Mouse (Mus musculus) hindbrain, embryonic 10.5 days (tissue): ENCODE data around the gene Ttll5. TPM values are rescaled to one million over a fixed set of nuclear protein-coding genes. Genes with fewer than 3 reads are reported as not detected.

ENCODE experiments used
- DNase-seq: peaks from one replicate; pipeline ENCODE4 v3.0.0-alpha.2; 2017; ENCODE audit warnings: low spot score
- H3K27ac ChIP-seq: fragments of 300-500 bp; sonication (generic); 2 replicates; pipeline ENCODE4 v1.5.1; 2016; ENCODE audit warnings: mild to moderate bottlenecking, moderate library complexity
- H3K27me3 ChIP-seq: fragments of 300-500 bp; sonication (generic); 2 replicates; pipeline ENCODE4 v1.6.1; 2016; ENCODE audit warnings: mild to moderate bottlenecking; ENCODE audit not compliant: poor library complexity, insufficient read depth, severe bottlenecking
- H3K36me3 ChIP-seq: fragments of 300-500 bp; sonication (generic); 2 replicates; pipeline ENCODE4 v1.6.1; 2016; ENCODE audit warnings: mild to moderate bottlenecking, moderate library complexity
- H3K4me1 ChIP-seq: fragments of 300-500 bp; sonication (generic); replicated peaks from 2 replicates; pipeline ENCODE4 v1.6.1; 2016; ENCODE audit warnings: mild to moderate bottlenecking
- H3K4me3 ChIP-seq: fragments of 300-500 bp; sonication (generic); 2 replicates; pipeline ENCODE4 v1.5.1; 2016; ENCODE audit warnings: mild to moderate bottlenecking, moderate library complexity
- H3K9me3 ChIP-seq: fragments of 300-500 bp; sonication (generic); 2 replicates; pipeline ENCODE4 v1.6.1; 2016; ENCODE audit warnings: mild to moderate bottlenecking, moderate library complexity
- WGBS: fragments of 180-500 bp; shearing (Covaris S2); methylation state at CpG from one replicate; pipeline ENCODE4 v1.1.7; 2016; 5-methylcytosine and 5-hydroxymethylcytosine counted together
- polyA plus RNA-seq: library from polyadenylated mRNA; unstranded; fragments of >200 nt; fragmentation: Nextera tagmentation; extraction: Ambion mirVana; gene quantifications from 2 replicates; pipeline ENCODE4 v1.2.1, GENCODE M21; 2016

The Ttll5 gene
- polyA plus RNA-seq, 1 experiment from 2014 or later: 18.3 TPM

DNA sequence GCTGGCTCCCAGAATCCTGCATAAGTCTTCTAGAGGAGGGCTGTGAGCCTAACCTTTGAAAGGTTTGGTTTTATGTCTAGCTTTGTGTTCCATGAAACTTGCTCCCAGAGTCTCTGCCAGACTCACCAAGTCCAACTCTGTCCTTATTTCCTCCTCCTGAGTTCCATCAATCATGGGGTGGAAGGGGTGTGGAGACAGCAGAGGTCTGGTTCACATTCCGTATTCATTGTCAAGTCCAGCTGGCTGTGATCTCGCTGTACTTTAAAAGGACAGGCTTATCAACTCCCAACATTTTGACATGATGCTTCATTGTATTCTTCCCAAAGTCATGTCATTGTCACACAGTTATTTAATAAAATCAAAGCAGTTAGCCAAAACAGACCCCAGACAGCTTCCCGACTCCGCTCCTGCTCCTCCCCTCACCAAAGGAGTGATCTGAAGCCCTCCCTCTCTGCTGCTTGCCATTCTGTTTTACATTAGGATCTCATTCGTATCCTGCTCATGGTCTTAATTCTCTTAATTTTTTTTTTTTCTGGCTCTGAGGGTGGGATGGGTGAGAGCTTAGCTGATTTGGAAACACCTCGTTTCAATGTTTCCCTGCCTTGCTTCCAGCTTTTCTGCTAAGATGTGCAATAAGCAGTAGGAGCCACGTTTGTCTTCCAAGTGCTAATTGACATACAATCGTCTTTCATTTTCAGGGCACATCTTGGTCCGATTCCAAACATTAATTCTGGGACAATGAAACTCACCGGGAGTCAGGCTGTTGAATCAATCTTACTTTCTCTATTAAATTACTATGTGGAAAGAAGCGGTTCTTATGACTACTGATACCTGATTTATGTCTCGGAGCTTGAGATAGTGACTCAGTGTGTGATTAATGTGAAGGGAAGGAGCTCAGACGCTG lies 162.3 kb downstream of the Ttll5 start:
- DNase-seq: no peak

DNA sequence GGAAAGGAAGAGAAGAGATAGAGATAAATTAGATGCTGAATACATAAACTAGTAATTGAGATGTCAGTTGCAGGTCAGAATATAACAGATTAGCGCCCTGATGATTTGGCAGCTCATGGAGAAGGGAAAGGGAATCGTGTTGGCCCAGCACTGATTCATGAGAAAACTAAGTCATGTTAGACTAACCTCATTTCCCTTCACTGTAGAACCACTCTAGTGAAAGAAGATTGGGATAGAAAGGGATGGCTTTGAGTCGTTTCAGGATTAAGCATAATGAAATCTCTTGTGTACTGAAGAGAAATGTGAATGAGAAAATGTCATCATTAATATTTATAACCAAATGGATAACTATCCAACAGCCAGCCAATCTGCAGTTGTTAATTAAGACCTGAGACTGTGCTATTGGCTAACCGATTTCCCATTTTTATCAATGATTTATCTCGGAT lies 163.0 kb downstream of the Ttll5 start:
- no peaks in the 10 kb centered on the region for H3K27me3 ChIP-seq
- no peaks in the 10 kb centered on the region for H3K9me3 ChIP-seq
- peaks cover 10% of the 10 kb centered on the region; the same call in 1 of the 2 replicates for H3K4me1 ChIP-seq
- H3K36me3 ChIP-seq: no peaks in the 10 kb centered on the region
- H3K4me3 ChIP-seq: no peak overlapping the region
- H3K27ac ChIP-seq: no peak overlapping the region
- no peak for DNase-seq
- WGBS: 88% methylated on average over 5 of the region's 5 CpGs

More for the DNA sequence above, 162.3 kb downstream of the Ttll5 start:
- Histone ChIP-seq H3K27ac (no peak overlapping the region), H3K9me3 (no peaks in the 10 kb centered on the region), H3K27me3 (no peaks in the 10 kb centered on the region), H3K4me3 (no peak overlapping the region), H3K4me1 (0 out of 2 replicates have a peak, but pooled peaks cover 3% of the 10 kb centered on the region), H3K36me3 (no peaks in the 10 kb centered on the region)
- WGBS: 80% methylated on average over 13 of the region's 13 CpGs

DNA sequence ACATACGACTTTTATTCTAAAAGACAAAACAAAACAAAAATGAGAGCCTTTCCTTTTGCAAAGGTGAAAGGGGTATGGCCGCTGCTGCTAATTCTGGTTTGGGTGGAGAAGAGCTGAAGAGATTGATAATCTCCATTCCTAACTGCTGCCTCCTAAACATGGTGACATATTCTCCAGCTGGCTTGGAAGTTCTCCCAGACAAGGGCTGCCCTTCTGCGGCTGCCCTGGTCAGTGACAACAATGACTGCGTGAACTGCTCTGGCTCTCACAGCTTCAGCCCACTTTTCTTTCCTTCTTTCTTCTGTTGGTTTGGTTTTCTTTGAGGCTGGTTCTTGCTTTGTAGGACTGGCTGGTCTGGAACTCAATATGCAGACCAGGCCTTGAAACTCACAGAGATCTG lies 163.7 kb downstream of the Ttll5 start:
- H3K9me3 ChIP-seq: no peaks in the 10 kb centered on the region
- H3K4me1 ChIP-seq: peaks cover 11% of the 10 kb centered on the region; the same call in 1 of the 2 replicates
- 94% methylated on average over 4 of the region's 4 CpGs for WGBS
- H3K27me3 ChIP-seq: no peaks in the 10 kb centered on the region
- H3K36me3 ChIP-seq: no peaks in the 10 kb centered on the region
- H3K27ac ChIP-seq: no peak overlapping the region
- H3K4me3 ChIP-seq: no peak overlapping the region
- no peak for DNase-seq

DNA sequence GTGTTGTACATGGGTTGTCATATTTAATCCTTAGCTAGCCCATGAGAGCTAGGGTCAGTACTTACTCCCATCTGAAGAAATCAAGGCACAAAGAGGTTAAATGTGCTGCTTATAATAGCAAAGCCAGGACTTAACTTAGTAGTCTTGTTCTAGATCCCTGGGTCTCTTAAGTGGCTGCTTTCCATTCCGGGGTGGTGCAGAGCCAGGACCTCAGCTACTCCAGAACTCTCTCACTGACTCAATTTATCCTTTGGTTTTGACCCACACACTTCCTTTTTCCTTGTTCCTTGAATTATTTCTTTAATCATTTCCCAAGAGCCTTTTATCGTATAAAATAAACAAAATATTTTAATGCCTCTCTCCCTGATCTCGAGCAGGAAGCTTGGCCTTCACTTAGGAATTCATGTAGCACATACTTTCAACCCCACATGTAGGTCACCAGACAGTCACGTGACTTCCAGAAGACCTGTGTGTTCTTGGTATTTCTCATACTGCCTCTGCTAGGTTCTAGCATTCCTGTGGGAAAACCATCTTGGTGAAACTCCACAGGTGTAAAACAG lies 164.4 kb downstream of the Ttll5 start:
- DNase-seq: no peak
- H3K4me1 ChIP-seq: peaks cover 11% of the 10 kb centered on the region; the same call in 1 of the 2 replicates
- 91% methylated on average over 4 of the region's 4 CpGs for WGBS
- H3K4me3 ChIP-seq: no peak overlapping the region
- no peak overlapping the region for H3K27ac ChIP-seq
- H3K36me3 ChIP-seq: no peaks in the 10 kb centered on the region
- no peaks in the 10 kb centered on the region for H3K9me3 ChIP-seq
- no peaks in the 10 kb centered on the region for H3K27me3 ChIP-seq

DNA sequence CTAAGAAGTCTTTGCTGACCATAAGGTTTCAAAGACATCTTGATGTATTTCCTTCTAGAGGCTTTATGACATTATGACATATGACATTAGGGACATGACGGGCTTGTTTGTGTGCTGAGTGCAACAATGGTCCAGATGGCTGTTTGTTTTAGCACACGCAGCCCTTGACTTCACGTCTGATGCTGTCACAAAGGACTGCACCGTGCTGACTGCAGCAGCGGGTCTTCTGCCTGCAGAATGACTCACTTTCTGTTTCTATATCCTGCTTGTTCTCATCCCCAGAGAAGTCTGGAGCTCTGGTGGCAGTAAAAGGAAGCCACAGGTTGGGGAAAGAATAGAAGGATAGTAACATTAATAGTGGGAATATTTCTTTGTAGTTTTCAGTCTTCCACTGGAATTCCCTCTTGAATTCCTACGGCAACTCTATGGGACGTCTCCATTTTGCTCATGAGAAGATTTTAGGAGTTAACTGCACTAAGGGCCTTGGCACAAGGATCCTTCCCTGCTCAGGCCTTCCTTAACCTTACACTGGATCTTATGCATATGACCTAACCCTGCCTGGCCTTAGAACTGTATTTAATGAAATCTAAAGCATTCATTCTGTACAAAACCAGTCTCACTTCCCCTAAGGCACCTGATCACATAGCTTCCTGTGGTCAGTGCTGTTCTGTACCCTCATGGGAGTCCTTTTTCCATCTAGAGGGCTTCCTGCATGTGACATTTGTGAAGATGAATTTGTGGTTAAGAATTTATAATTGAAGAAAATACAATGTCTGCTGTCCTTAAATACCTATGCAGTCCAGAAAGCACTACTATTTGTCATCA lies 167.8 kb downstream of the Ttll5 start:
- Histone ChIP-seq H3K27ac (0 out of 2 replicates have a peak overlapping the region, but pooled peaks have one; percentile 29), H3K27me3 (no peaks in the 10 kb centered on the region), H3K9me3 (no peaks in the 10 kb centered on the region), H3K4me3 (no peak overlapping the region), H3K36me3 (peaks cover 14% of the 10 kb centered on the region), H3K4me1 (peaks cover 8% of the 10 kb centered on the region; the same call in 1 of the 2 replicates)
- DNase-seq: no peak
- 71% methylated on average over 7 of the region's 7 CpGs for WGBS

DNA sequence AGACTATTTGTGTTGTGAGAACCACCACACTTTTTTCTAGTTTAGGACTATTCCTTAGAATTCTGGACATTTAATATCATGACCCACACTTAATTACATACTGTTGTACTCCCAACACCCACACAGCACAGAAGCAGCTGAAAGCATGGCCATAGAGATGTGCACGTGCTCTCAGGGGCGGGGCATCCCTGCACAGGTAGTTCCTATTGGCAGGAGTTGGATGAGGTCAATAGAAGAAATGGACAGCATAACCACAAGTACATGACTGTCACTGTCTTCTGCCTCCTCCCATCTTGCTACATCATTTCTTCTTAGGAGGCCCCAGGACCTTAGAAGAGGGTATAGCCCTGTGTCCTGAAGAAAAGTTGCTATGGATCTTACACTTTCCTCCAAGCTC lies 168.4 kb downstream of the Ttll5 start:
- H3K27ac ChIP-seq: no peak overlapping the region
- H3K9me3 ChIP-seq: no peaks in the 10 kb centered on the region
- WGBS: 96% methylated on average over 2 of the region's 2 CpGs
- peaks cover 8% of the 10 kb centered on the region; the same call in 1 of the 2 replicates for H3K4me1 ChIP-seq
- H3K27me3 ChIP-seq: no peaks in the 10 kb centered on the region
- DNase-seq: no peak
- peaks cover 14% of the 10 kb centered on the region for H3K36me3 ChIP-seq
- H3K4me3 ChIP-seq: no peak overlapping the region

DNA sequence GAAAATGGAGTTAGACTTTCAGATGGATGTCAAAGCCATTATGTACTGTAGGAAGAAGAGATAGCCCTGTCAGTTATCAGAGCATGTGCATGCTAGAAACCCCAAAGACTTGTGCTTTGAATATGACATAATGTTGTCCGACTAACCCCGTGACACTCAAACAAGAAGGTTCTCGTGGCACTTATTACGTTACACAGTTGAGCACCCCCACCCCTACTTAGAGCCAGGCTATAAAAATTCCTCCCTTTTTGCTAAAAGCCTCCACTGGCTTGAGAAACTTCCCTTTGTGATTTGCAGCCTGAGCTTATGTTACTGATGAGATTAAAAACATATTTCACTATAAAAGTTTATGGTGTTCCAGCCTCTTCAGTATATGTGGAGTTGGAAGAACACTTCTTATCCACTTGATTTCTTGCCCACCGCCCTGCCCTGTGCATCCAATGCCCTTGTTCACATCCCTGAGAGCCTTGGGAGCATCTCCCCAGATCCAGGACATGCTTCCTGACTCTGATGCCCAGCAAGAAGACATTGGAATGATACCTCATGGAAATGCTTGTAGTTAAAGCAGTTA lies 169.4 kb downstream of the Ttll5 start:
- Histone ChIP-seq H3K27me3 (no peaks in the 10 kb centered on the region), H3K27ac (no peak overlapping the region), H3K9me3 (no peaks in the 10 kb centered on the region), H3K36me3 (peaks cover 14% of the 10 kb centered on the region), H3K4me3 (no peak overlapping the region), H3K4me1 (peaks cover 8% of the 10 kb centered on the region; the same call in 1 of the 2 replicates)
- WGBS: 90% methylated on average over 5 of the region's 5 CpGs
- no peak for DNase-seq

DNA sequence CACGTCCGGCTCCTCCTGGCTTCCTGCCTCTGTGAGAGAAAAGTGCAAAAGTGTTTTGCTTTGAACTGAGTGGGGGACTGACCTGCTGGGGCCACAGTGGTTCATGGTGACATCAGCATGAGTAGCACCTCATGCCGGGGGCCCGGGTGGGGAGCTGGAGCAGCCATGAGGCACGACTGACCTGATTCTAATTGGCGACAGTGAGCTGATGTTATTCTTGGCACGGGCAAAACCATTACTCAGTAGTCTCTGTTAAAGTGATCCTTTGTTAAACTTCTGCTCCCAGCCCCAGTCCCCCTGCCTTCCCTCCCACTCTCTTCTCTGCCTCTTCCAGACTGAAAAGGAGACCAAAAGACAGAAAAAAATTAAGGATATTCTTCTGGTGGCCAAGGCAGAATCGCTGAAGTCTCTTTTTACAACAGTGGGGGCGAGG lies 176.2 kb downstream of the Ttll5 start:
- WGBS: 55% methylated on average over 9 of the region's 9 CpGs
- H3K27ac ChIP-seq: peak overlapping the region; percentile 62

DNA sequence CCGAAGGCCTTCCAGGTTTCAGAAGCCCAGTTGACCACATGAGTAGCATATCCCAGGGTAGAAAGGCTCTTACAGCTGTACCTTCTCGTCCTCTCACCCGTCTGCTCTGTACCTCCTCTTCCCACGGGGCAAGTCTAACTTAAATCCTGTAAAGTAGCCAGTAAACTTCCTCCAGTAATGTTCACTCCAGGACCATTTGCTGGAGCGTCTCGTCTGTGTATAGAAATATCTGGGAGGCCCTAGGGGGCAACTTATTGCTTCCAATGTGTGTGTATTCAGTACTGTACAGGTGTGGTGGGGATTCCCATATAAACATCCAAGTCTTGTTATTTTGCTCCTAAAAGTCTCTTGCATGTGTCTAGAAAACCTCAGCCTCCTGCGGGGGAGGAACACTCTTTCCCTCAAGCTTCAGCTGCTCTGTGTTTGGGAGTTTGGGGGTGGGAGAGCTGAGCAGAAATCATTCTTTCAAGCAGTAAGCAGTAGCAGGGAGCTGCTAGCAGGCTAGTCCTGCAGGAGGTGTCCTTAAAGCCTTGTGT lies 176.7 kb downstream of the Ttll5 start:
- Histone ChIP-seq H3K27ac (peak overlapping the region; percentile 62; the same call in 1 of the 2 replicates), H3K27me3 (no peaks in the 10 kb centered on the region), H3K4me3 (no peak overlapping the region), H3K36me3 (peaks cover 10% of the 10 kb centered on the region), H3K9me3 (no peaks in the 10 kb centered on the region), H3K4me1 (peaks cover 9% of the 10 kb centered on the region; the same call in 1 of the 2 replicates)
- 70% methylated on average over 7 of the region's 7 CpGs for WGBS
- no peak for DNase-seq

More for the DNA sequence above, 176.2 kb downstream of the Ttll5 start:
- Histone ChIP-seq H3K36me3 (peaks cover 14% of the 10 kb centered on the region), H3K27me3 (no peaks in the 10 kb centered on the region), H3K4me1 (peaks cover 9% of the 10 kb centered on the region; the same call in 1 of the 2 replicates), H3K4me3 (no peak overlapping the region), H3K9me3 (no peaks in the 10 kb centered on the region)
- DNase-seq: peak; percentile 22

DNA sequence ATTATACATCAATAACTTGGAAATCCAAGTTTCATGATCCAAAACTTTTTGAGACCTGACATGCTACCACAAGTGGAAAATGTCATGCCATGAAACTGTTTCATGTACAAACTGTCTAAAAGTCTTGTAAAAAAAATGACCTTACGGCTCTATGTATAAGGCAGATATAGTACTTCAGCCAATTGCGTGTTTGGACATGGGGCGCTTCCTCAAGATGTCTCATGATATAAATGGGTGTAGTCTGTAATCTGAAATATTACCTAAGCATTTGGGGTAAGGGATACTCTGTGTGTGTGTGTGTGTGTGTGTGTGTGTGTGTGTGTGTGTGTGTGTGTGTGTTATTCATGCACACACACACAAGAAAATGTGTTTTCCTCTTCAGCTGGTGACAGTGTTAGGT lies 180.2 kb downstream of the Ttll5 start:
- Histone ChIP-seq H3K27ac (no peak overlapping the region), H3K9me3 (no peaks in the 10 kb centered on the region), H3K36me3 (no peaks in the 10 kb centered on the region), H3K4me3 (no peak overlapping the region), H3K27me3 (no peaks in the 10 kb centered on the region), H3K4me1 (peaks cover 14% of the 10 kb centered on the region; the same call in 1 of the 2 replicates)
- WGBS: 97% methylated on average over 3 of the region's 3 CpGs
- no peak for DNase-seq

DNA sequence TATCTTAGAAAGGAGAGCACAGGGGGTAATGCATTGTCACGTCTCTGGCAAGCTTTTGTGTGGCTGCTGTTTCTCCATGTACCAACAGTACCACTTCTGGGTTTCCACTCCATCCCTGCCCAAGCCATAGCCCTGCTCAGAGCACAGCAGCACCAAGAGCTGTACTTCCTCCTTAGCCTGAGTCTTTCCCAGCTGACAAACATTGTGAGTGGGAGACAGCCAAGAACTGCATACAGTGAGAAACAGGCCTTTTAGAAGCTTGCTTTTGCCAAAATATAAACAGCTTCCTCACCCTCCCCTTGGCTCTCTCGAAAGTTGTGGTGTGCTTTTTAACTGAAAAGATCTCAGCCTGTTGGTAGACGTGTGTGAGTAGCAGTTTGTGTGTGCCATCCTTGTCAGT lies 182.9 kb downstream of the Ttll5 start:
- H3K27ac ChIP-seq: no peak overlapping the region
- no peak for DNase-seq
- WGBS: 77% methylated on average over 3 of the region's 3 CpGs
- no peaks in the 10 kb centered on the region for H3K9me3 ChIP-seq
- H3K4me1 ChIP-seq: peaks cover 5% of the 10 kb centered on the region; the same call in 1 of the 2 replicates
- H3K36me3 ChIP-seq: no peaks in the 10 kb centered on the region
- H3K4me3 ChIP-seq: no peak overlapping the region
- no peaks in the 10 kb centered on the region for H3K27me3 ChIP-seq

DNA sequence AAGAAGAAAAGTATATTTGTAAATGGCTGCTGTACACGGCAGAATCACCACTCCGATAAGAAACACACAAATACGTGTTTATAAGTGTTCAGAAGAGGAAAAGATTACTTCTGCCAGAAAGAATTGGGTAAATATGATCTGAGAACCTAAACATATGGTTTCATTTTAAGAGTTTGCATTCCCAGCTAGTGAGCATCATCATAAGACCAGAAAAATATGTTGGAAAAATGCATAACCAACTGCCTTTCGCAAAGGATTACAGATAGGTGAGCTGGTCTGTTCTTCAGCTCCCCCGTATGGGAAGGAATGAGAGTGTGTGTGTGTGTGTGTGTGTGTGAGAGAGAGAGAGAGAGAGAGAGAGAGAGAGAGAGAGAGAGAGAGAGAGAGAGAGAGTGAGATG lies 186.2 kb downstream of the Ttll5 start:
- Histone ChIP-seq H3K27ac (no peak overlapping the region), H3K27me3 (no peaks in the 10 kb centered on the region), H3K4me3 (no peak overlapping the region), H3K36me3 (peaks cover 12% of the 10 kb centered on the region), H3K9me3 (no peaks in the 10 kb centered on the region), H3K4me1 (peaks cover 7% of the 10 kb centered on the region; the same call in 1 of the 2 replicates)
- no peak for DNase-seq
- WGBS: 89% methylated on average over 5 of the region's 5 CpGs
